Mouse (Mus musculus) liver, embryonic 12.5 days (tissue): Measurements from ENCODE around the gene Mamdc4. TPM values are rescaled to one million over a fixed set of nuclear protein-coding genes. Genes with fewer than 3 reads are reported as not detected.
A peak's percentile ranks its signal among the peaks of the same experiment; 100 is the strongest.

Experiments used
- ATAC-seq: fragments of 200-750 bp; cut with Nextera tagmentation; 2 replicates; pipeline ENCODE4 v1.8.0; 2017; ENCODE audit warnings: moderate number of reproducible peaks, mild to moderate bottlenecking, moderate library complexity
- H3K27ac ChIP-seq: fragments of 300-500 bp; sonication (generic); 2 replicates; pipeline ENCODE4 v1.5.1; 2016; ENCODE audit warnings: mild to moderate bottlenecking
- H3K27me3 ChIP-seq: fragments of 300-500 bp; sonication (generic); replicated peaks from 2 replicates; pipeline ENCODE4 v1.6.1; 2016; ENCODE audit warnings: mild to moderate bottlenecking, moderate library complexity
- H3K36me3 ChIP-seq: fragments of 300-500 bp; sonication (generic); 2 replicates; pipeline ENCODE4 v1.6.1; 2016; ENCODE audit warnings: mild to moderate bottlenecking, moderate library complexity
- H3K4me1 ChIP-seq: fragments of 300-500 bp; sonication (generic); 2 replicates; pipeline ENCODE4 v1.6.1; 2016
- H3K4me2 ChIP-seq: fragments of 300-500 bp; sonication (generic); 2 replicates; pipeline ENCODE4 v1.6.1; 2016; ENCODE audit warnings: mild to moderate bottlenecking, moderate library complexity
- H3K4me3 ChIP-seq: fragments of 300-500 bp; sonication (generic); 2 replicates; pipeline ENCODE4 v1.5.1; 2016; ENCODE audit warnings: mild to moderate bottlenecking, moderate library complexity
- H3K9ac ChIP-seq: fragments of 300-500 bp; sonication (generic); 2 replicates; pipeline ENCODE4 v1.6.1; 2016; ENCODE audit warnings: mild to moderate bottlenecking, moderate library complexity
- H3K9me3 ChIP-seq: fragments of 300-500 bp; sonication (generic); replicated peaks from 2 replicates; pipeline ENCODE4 v1.6.1; 2016; ENCODE audit warnings: mild to moderate bottlenecking, moderate library complexity
- WGBS: fragments of 180-500 bp; shearing (Covaris S2); methylation state at CpG from one replicate; pipeline ENCODE4 v1.1.7; 2016; ENCODE audit not compliant: insufficient replicate concordance; 5-methylcytosine and 5-hydroxymethylcytosine counted together
- polyA plus RNA-seq: library from polyadenylated mRNA; unstranded; fragments of >200 nt; fragmentation: Nextera tagmentation; extraction: Ambion mirVana; gene quantifications from 2 replicates; pipeline ENCODE4 v1.2.1, GENCODE M21; 2016

Gene Mamdc4
- 0.38 and 0.45 TPM in 2 replicates for polyA plus RNA-seq

GRCm38 (mm10) chr2:25574579-25575431, at the start of gene Mamdc4, which contains the start of gene Phpt1:
Mamdc4 (minus strand) TSS chr2:25574845.
Phpt1 (minus strand) TSS chr2:25575224.
- Histone ChIP-seq H3K27ac (peak within 1 kb of the TSS; percentile 63), H3K4me2 (peak within 1 kb of the TSS; percentile 83), H3K4me3 (peak within 1 kb of the TSS; percentile 64), H3K27me3 (peaks cover 46% of the 10 kb centered on the region), H3K9ac (peak within 1 kb of the TSS; percentile 70), H3K9me3 (no peaks in the 10 kb centered on the region), H3K4me1 (peaks cover 67% of the 10 kb centered on the region), H3K36me3 (peaks cover 21% of the 10 kb centered on the region)
- under 1% methylated on average over 41 of the region's 45 CpGs for WGBS
- peak; percentile 96 for ATAC-seq

- peaks cover 17% of the 10 kb centered on the region for H3K4me1 ChIP-seq
- peak within 1 kb of the TSS; percentile 53 for H3K4me3 ChIP-seq
- H3K9me3 ChIP-seq: no peaks in the 10 kb centered on the region
- H3K27ac ChIP-seq: no peak within 1 kb of the TSS
- peak; percentile 80 for ATAC-seq
- H3K36me3 ChIP-seq: no peaks in the 10 kb centered on the region
- H3K27me3 ChIP-seq: peaks cover 54% of the 10 kb centered on the region
- 6% methylated on average over 34 of the region's 34 CpGs for WGBS
- peak within 1 kb of the TSS; percentile 75 for H3K4me2 ChIP-seq
- peak within 1 kb of the TSS; percentile 55 for H3K9ac ChIP-seq
Observed at GRCm38 (mm10) chr2:25621229-25622200, 46.9 kb upstream of the Mamdc4 start, which contains the start of gene Tmem141. Tmem141 (minus strand) TSS chr2:25622005.

GRCm38 (mm10) chr2:25620852-25621228, 46.2 kb upstream of the Mamdc4 start:
- no peaks in the 10 kb centered on the region for H3K36me3 ChIP-seq
- no peak overlapping the region for H3K27ac ChIP-seq
- peaks cover 61% of the 10 kb centered on the region for H3K27me3 ChIP-seq
- WGBS: 61% methylated on average over 4 of the region's 4 CpGs
- no peaks in the 10 kb centered on the region for H3K9me3 ChIP-seq
- peak overlapping the region; percentile 75 for H3K4me2 ChIP-seq
- H3K4me1 ChIP-seq: peaks cover 19% of the 10 kb centered on the region
- ATAC-seq: no peak
- H3K9ac ChIP-seq: no peak overlapping the region
- no peak overlapping the region for H3K4me3 ChIP-seq

- no peak for ATAC-seq
- no peaks in the 10 kb centered on the region for H3K9me3 ChIP-seq
- no peak overlapping the region for H3K4me3 ChIP-seq
- H3K36me3 ChIP-seq: no peaks in the 10 kb centered on the region
- H3K4me2 ChIP-seq: no peak overlapping the region
- H3K9ac ChIP-seq: no peak overlapping the region
- H3K27ac ChIP-seq: no peak overlapping the region
- peaks cover 65% of the 10 kb centered on the region for H3K27me3 ChIP-seq
- peaks cover 19% of the 10 kb centered on the region for H3K4me1 ChIP-seq
- 15% methylated on average over 6 of the region's 6 CpGs for WGBS
Observed at GRCm38 (mm10) chr2:25620386-25620785, 45.7 kb upstream of the Mamdc4 start.

GRCm38 (mm10) chr2:25617578-25617977, 42.9 kb upstream of the Mamdc4 start, which contains the start of gene Ccdc183:
Ccdc183 (minus strand) TSS chr2:25617678.
- H3K9ac ChIP-seq: no peak within 1 kb of the TSS
- H3K9me3 ChIP-seq: no peaks in the 10 kb centered on the region
- H3K4me3 ChIP-seq: no peak within 1 kb of the TSS
- H3K27ac ChIP-seq: no peak within 1 kb of the TSS
- peaks cover 19% of the 10 kb centered on the region for H3K4me1 ChIP-seq
- 60% methylated on average over 3 of the region's 3 CpGs for WGBS
- H3K36me3 ChIP-seq: no peaks in the 10 kb centered on the region
- no peak within 1 kb of the TSS for H3K4me2 ChIP-seq
- H3K27me3 ChIP-seq: peaks cover 88% of the 10 kb centered on the region
- ATAC-seq: no peak

GRCm38 (mm10) chr2:25616398-25616797, 41.8 kb upstream of the Mamdc4 start:
- Histone ChIP-seq H3K9ac (no peak overlapping the region), H3K27ac (no peak overlapping the region), H3K27me3 (peaks cover 95% of the 10 kb centered on the region), H3K4me3 (no peak overlapping the region), H3K36me3 (no peaks in the 10 kb centered on the region), H3K4me1 (peaks cover 10% of the 10 kb centered on the region; the same call in 1 of the 2 replicates), H3K4me2 (peak overlapping the region; percentile 17), H3K9me3 (no peaks in the 10 kb centered on the region)
- ATAC-seq: 0 out of 2 replicates have a peak, but pooled peaks have one; percentile 23
- WGBS: 16% methylated on average over 22 of the region's 22 CpGs

- Histone ChIP-seq H3K36me3 (peaks cover 11% of the 10 kb centered on the region; the same call in 1 of the 2 replicates), H3K27ac (peak overlapping the region; percentile 85), H3K4me1 (peaks cover 26% of the 10 kb centered on the region), H3K4me2 (peak overlapping the region; percentile 76), H3K4me3 (peak overlapping the region; percentile 97), H3K9ac (peak overlapping the region; percentile 97; the same call in 1 of the 2 replicates), H3K9me3 (no peaks in the 10 kb centered on the region), H3K27me3 (peaks cover 32% of the 10 kb centered on the region)
- 0 out of 2 replicates have a peak, but pooled peaks have one; percentile 1 for ATAC-seq
- WGBS: 42% methylated on average over 10 of the region's 10 CpGs
Observed at GRCm38 (mm10) chr2:25608671-25609070, 34.0 kb upstream of the Mamdc4 start.

GRCm38 (mm10) chr2:25607761-25608622, 33.3 kb upstream of the Mamdc4 start, which contains the start of gene Rabl6:
Rabl6 (minus strand) TSS chr2:25608521.
- Histone ChIP-seq H3K9me3 (no peaks in the 10 kb centered on the region), H3K36me3 (peaks cover 17% of the 10 kb centered on the region), H3K4me3 (peak within 1 kb of the TSS; percentile 97), H3K27me3 (peaks cover 26% of the 10 kb centered on the region), H3K4me2 (peak within 1 kb of the TSS; percentile 76), H3K27ac (peak within 1 kb of the TSS; percentile 85), H3K4me1 (peaks cover 26% of the 10 kb centered on the region), H3K9ac (peak within 1 kb of the TSS; percentile 97)
- ATAC-seq: peak; percentile 79
- under 1% methylated on average over 80 of the region's 80 CpGs for WGBS

GRCm38 (mm10) chr2:25602526-25602925, 27.9 kb upstream of the Mamdc4 start:
- WGBS: 91% methylated on average over 5 of the region's 5 CpGs
- no peak overlapping the region for H3K4me3 ChIP-seq
- ATAC-seq: no peak
- peaks cover 25% of the 10 kb centered on the region for H3K4me1 ChIP-seq
- H3K27ac ChIP-seq: no peak overlapping the region
- H3K36me3 ChIP-seq: peaks cover 72% of the 10 kb centered on the region
- no peaks in the 10 kb centered on the region for H3K9me3 ChIP-seq
- H3K27me3 ChIP-seq: no peaks in the 10 kb centered on the region
- H3K4me2 ChIP-seq: no peak overlapping the region
- no peak overlapping the region for H3K9ac ChIP-seq

GRCm38 (mm10) chr2:25600037-25600436, 25.4 kb upstream of the Mamdc4 start:
- Histone ChIP-seq H3K27ac (no peak overlapping the region), H3K4me3 (no peak overlapping the region), H3K27me3 (no peaks in the 10 kb centered on the region), H3K9me3 (no peaks in the 10 kb centered on the region), H3K36me3 (peaks cover 92% of the 10 kb centered on the region), H3K9ac (no peak overlapping the region), H3K4me2 (no peak overlapping the region), H3K4me1 (peaks cover 9% of the 10 kb centered on the region; the same call in 1 of the 2 replicates)
- ATAC-seq: peak; percentile 45
- 81% methylated on average over 2 of the region's 2 CpGs for WGBS
